Mouse (Mus musculus): ENCODE measurements around the gene Ep300. TPM values are rescaled to one million over a fixed set of nuclear protein-coding genes. Genes with fewer than 3 reads are reported as not detected.
"Not testable (repeated sequence)": the region's sequence is repeated elsewhere in the genome, so short reads cannot be mapped to it uniquely, and the experiment has no call there.

Ep300 gene
- polyA plus RNA-seq, 1 experiment from 2014 or later, result 11.8 TPM

DNA sequence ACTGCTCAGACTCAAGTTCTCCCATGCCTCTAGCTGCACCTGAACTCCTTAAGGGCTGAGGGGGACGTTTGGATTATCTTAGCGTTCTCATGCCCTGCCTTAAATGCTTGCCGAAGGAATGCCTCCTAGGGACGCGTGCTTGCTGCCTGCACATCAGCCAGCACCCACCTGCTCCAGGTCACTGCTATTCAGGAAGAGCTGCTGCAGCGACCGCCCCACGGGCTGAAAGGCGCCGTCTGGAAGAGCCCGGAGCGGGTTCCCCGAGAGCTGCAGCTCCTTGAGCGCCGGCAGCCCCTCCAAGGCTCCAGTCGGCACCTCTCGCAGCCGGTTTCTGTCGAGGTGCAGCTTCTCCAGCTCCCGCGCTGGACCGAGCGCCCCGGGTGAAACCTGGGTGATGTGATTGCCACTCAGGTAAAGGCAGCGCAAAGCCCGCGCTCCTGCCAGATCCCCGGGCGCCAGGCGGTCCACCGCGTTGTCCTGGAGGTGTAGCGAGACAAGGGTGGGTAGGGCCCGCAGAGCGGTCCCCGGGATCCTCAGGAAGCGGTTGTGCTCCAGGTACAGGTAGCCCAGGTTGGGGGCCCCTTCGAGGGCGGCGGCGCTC, 108.3 kb downstream of the Ep300 start:
- Histone ChIP-seq H3K27me3 (replicated peaks) (peaks cover 66% of the 10 kb centered on the region), H3K9me3 (replicated peaks) (no peaks in the 10 kb centered on the region), H3K4me3 (peak overlapping the region; percentile 55), H3K4me1 (peaks cover 19% of the 10 kb centered on the region), H3K27ac (no peak overlapping the region), H3K36me3 (peaks cover 4% of the 10 kb centered on the region), H3K9ac (peak overlapping the region; percentile 62), H3K4me2 (peak overlapping the region; percentile 77)
- no peak for ATAC-seq
- WGBS (ENCODE audit: insufficient replicate concordance), result 8% methylated on average over 41 of the region's 41 CpGs

DNA sequence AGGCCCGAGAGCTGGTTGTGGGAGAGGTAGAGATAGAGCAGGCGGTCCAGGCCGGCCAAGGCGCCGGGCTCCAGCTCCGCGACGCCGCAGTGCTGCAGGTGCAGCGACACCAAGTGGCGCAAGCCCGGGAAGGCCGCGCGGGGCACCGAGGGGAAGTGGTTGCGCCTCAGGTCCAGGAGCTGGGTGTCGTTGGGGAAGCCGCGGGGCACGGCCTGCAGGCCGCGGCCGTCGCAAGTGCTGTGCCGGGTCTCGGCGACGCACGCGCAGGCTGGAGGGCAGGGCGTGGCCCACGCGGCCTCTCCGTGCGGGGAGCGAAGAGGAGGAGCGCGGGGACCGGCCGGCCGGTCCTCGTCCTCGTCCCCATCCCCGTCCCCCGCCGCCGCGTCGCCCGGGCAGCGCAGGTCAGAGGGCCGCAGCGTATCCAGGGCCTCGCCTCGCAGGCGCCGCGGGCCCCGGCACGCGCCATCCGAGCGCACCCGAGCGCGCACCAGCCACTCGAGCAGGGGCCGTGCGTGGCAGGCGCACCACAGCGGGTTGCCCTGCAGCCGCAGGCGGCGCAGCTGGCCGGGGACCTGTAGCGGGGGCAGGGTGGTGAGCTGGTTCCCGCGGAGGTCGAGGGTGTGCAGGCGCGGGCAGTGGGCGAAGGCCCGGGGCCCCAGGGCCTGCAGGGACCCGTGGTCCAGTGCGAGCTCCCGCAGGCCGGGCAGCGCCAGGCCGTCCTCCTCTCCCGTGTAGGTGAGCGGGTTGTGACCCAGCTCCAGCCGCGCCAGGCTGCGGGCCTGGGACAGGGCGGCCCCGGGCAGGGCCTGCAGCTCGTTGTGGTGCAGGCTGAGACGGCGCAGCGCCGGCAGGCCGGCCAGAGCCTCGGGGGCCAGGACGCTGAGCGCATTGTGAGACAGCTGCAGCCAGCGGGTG, 109.1 kb downstream of the Ep300 start:
- 2% methylated on average over 103 of the region's 107 CpGs for WGBS (ENCODE audit: insufficient replicate concordance)
- Histone ChIP-seq H3K4me2 (peak overlapping the region; percentile 77), H3K9me3 (replicated peaks) (no peaks in the 10 kb centered on the region), H3K4me1 (peaks cover 19% of the 10 kb centered on the region), H3K27ac (no peak overlapping the region), H3K36me3 (no peaks in the 10 kb centered on the region), H3K9ac (peak overlapping the region; percentile 62), H3K27me3 (replicated peaks) (peaks cover 66% of the 10 kb centered on the region), H3K4me3 (peak overlapping the region; percentile 55)
- peak; percentile 67 for ATAC-seq

DNA sequence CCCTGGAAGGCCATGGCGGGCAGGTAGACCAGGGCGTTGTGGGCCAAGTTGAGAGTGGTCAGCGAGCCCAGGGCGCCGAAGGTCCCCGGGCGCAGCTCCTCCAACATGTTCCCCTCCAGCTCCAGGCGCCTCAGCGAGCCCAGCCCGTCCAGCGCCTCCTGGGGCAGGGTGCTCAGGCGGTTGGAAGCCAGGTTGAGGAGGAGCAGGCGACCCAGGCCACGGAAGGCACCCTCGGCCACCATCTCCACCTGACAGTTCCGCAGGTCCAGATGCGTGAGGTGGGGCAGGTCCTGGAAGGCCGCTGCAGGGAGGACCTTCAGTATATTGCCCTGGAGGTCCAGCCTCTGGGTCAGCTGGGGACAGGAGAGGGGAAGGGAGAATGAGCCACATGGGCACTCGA, 109.7 kb downstream of the Ep300 start:
- Histone ChIP-seq H3K27me3 (replicated peaks) (peaks cover 66% of the 10 kb centered on the region), H3K4me3 (peak overlapping the region; percentile 55), H3K9me3 (replicated peaks) (no peaks in the 10 kb centered on the region), H3K27ac (no peak overlapping the region), H3K9ac (peak overlapping the region; percentile 62; the same call in 1 of the 2 replicates), H3K4me1 (peaks cover 19% of the 10 kb centered on the region), H3K4me2 (peak overlapping the region; percentile 77), H3K36me3 (no peaks in the 10 kb centered on the region)
- WGBS (ENCODE audit: insufficient replicate concordance), result 36% methylated on average over 18 of the region's 19 CpGs
- ATAC-seq, result no peak

DNA sequence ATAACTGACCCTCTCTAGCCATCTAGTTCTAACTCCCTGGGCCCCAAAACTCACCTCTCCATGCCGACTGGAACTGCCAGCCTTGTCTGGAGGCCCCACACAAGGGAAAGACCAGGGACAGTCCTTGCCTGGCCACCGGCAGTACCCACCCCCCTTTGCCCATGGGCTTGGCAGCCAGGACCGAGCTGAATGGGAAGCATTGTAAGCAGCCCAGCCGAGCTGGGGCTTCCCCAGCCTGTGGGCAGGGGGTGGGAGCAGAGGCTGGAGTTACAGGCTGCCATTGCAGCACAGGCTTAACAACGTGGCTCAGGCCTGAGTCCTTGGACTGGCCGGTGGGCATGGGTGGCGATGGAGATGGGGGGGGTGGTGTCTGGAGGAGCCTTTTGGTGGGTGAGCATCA, 112.0 kb downstream of the Ep300 start, which contains the start of gene Chadl:
Chadl (minus strand) TSS at position 113 of the 400 bp plus-strand sequence.
- H3K4me2 ChIP-seq, result no peak within 1 kb of the TSS

DNA sequence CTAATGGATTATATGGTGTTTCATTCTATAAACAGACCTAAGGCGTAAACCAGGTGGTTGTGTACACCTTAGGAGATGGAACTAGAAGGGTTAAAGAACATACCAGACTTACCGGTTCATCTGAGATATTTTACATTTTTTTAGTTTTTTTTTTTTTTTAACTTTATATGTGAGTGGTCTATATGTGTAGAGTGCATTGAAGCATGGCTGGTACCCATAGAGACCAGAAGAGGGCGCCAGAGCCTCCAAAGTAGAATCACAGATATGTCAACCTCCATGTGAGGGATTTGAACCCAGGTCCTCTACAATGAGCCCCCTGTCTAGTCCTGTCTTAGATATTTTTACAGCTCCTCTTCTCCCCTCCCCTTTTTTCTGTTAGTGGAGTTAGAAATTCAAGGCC, 112.7 kb downstream of the Ep300 start:
- 42% methylated on average over 3 of the region's 3 CpGs for WGBS (ENCODE audit: insufficient replicate concordance)
- no peak overlapping the region for H3K4me3 ChIP-seq
- peaks cover 11% of the 10 kb centered on the region for H3K36me3 ChIP-seq
- peaks cover 19% of the 10 kb centered on the region for H3K4me1 ChIP-seq
- H3K27ac ChIP-seq, result no peak overlapping the region
- no peak overlapping the region for H3K9ac ChIP-seq
- no peaks in the 10 kb centered on the region for H3K9me3 ChIP-seq (replicated peaks)
- H3K4me2 ChIP-seq, result no peak overlapping the region
- no peak for ATAC-seq
- H3K27me3 ChIP-seq (replicated peaks), result peaks cover 47% of the 10 kb centered on the region

More for the DNA sequence above, 112.0 kb downstream of the Ep300 start, which contains the start of gene Chadl:
- H3K27me3 ChIP-seq (replicated peaks), result peaks cover 54% of the 10 kb centered on the region
- H3K27ac ChIP-seq, result no peak within 1 kb of the TSS
- H3K9me3 ChIP-seq (replicated peaks), result no peaks in the 10 kb centered on the region
- peaks cover 5% of the 10 kb centered on the region for H3K36me3 ChIP-seq
- no peak within 1 kb of the TSS for H3K9ac ChIP-seq
- no peak within 1 kb of the TSS for H3K4me3 ChIP-seq
- 56% methylated on average over 7 of the region's 7 CpGs for WGBS (ENCODE audit: insufficient replicate concordance)
- ATAC-seq, result no peak
- peaks cover 19% of the 10 kb centered on the region for H3K4me1 ChIP-seq

DNA sequence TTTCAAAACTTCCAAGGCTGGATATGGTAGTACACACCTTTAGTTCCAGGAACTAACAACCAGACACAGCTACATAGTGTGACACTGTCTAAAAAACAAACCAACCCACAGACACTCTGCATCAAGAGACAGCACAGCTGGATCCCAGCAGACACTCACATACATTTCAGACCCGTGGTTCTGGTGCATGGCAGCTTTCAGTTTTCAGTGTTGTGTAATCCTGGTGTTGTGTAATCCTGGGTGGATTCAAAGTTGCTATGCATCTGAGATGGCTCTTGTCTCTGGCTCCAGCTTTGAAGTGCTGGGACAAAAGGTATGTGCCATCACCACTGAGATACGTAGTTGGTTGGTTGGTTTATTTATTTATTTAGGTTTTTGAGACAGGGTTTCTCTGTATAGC, 113.4 kb downstream of the Ep300 start:
- Histone ChIP-seq H3K9me3 (replicated peaks) (no peaks in the 10 kb centered on the region), H3K4me1 (peaks cover 20% of the 10 kb centered on the region), H3K4me2 (no peak overlapping the region), H3K27ac (no peak overlapping the region), H3K4me3 (no peak overlapping the region), H3K27me3 (replicated peaks) (peaks cover 40% of the 10 kb centered on the region), H3K36me3 (peaks cover 18% of the 10 kb centered on the region), H3K9ac (no peak overlapping the region)
- 38% methylated on average over 2 of the region's 2 CpGs for whole genome bisulfite sequencing (ENCODE audit: insufficient replicate concordance)
- ATAC-seq, result no peak

DNA sequence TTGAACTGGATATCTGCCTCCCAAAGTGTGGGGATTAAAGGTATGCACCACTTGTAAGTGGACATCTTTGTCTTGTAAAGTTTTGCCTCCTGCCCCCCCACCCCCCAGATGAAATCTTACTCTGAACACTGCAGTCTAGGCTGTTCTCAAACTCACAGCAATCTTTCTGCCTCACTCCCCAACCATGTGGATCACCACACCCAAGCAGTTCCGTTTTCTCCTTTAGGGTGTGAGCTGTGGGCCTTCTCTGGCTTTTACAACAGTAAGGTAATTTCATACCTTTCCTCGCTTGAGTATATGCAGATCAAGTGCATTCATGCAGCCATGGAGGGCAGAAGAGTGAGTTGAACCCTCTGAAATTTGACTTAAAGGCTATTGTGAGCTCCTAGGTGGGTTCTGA, 115.0 kb downstream of the Ep300 start:
- Histone ChIP-seq H3K27me3 (replicated peaks) (peaks cover 24% of the 10 kb centered on the region), H3K27ac (no peak overlapping the region), H3K4me2 (no peak overlapping the region), H3K9me3 (replicated peaks) (no peaks in the 10 kb centered on the region), H3K36me3 (peaks cover 34% of the 10 kb centered on the region), H3K4me3 (no peak overlapping the region), H3K9ac (no peak overlapping the region), H3K4me1 (peaks cover 5% of the 10 kb centered on the region; the same call in 1 of the 2 replicates)
- no peak for ATAC-seq
- WGBS (ENCODE audit: insufficient replicate concordance), result 25% methylated on average over 2 of the region's 2 CpGs

DNA sequence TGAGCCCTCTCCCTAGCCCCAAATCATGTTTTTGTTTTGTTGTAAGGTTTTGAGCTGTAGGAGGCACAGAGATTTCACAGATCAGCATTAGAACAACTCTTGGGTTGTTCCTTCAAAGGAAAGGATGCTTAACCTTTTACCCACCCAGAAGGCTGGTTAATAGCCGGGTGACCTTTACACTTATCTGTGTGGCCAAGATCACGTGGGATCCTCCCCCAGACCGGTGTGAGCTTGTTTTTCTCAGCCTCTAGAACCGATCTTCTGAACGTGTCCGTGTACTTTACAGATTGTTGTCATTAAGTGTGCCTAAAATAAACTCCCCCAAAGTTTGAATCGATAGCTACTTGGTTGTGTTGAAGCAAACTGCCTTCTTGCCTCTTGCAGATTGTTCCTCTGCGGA, 115.5 kb downstream of the Ep300 start:
- no peak overlapping the region for H3K27ac ChIP-seq
- no peak overlapping the region for H3K4me2 ChIP-seq
- 53% methylated on average over 8 of the region's 8 CpGs for WGBS (ENCODE audit: insufficient replicate concordance)

DNA sequence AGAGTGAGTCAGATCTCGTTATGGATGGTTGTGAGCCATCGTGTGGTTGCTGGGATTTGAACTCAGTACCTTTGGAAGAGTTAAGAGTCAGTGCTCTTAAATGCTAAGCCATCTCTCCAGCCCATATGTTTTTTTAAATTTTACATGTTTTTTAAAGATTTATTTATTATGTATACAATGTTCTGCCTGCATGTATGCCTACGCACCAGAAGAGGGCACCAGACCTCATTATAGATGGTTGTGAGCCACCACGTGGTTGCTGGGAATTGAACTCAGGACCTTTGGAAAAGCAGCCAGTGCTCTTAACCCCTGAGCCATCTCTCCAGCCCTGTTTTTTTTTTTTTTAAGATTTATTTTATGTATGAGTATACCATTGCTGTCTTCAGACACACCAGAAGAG, 116.2 kb downstream of the Ep300 start:
- peaks cover 12% of the 10 kb centered on the region for H3K27me3 ChIP-seq (replicated peaks)
- H3K4me1 ChIP-seq; H3K4me3 ChIP-seq; H3K4me2 ChIP-seq; H3K9me3 ChIP-seq (replicated peaks); H3K9ac ChIP-seq; ATAC-seq; H3K27ac ChIP-seq: not testable (repeated sequence)
- WGBS (ENCODE audit: insufficient replicate concordance), result 74% methylated on average over 4 of the region's 4 CpGs
- peaks cover 46% of the 10 kb centered on the region for H3K36me3 ChIP-seq

More for the DNA sequence above, 115.5 kb downstream of the Ep300 start:
- no peak overlapping the region for H3K4me3 ChIP-seq
- no peak overlapping the region for H3K9ac ChIP-seq
- peaks cover 39% of the 10 kb centered on the region for H3K36me3 ChIP-seq
- H3K9me3 ChIP-seq (replicated peaks), result no peaks in the 10 kb centered on the region
- peaks cover 5% of the 10 kb centered on the region; the same call in 1 of the 2 replicates for H3K4me1 ChIP-seq
- no peak for ATAC-seq
- peaks cover 20% of the 10 kb centered on the region for H3K27me3 ChIP-seq (replicated peaks)

Small RNAs within 50 kb of the gene (microRNA-seq; reads per million reads assigned to microRNA genes)
- gene Gm23880, result not detected

Other genes starting within 250 kb of the Ep300 start
- 49.2 TPM in 2 replicates for gene Slc25a17, start 224.5 kb upstream of the Ep300 start, polyA plus RNA-seq (2016; fragmentation: Nextera tagmentation; extraction: Ambion mirVana)
- gene St13, start 185.3 kb upstream of the Ep300 start, polyA plus RNA-seq (2016; fragmentation: Nextera tagmentation; extraction: Ambion mirVana), result 105 TPM in 2 replicates
- 10.1 and 10.5 TPM in 2 replicates for gene Xpnpep3, start 185.2 kb upstream of the Ep300 start, polyA plus RNA-seq (2016; fragmentation: Nextera tagmentation; extraction: Ambion mirVana)
- gene Dnajb7, start 177.1 kb upstream of the Ep300 start, polyA plus RNA-seq (2016; fragmentation: Nextera tagmentation; extraction: Ambion mirVana), result 1.2 and 1.3 TPM in 2 replicates
- 334 and 384 TPM in 2 replicates for gene Rbx1, start 119.1 kb upstream of the Ep300 start, polyA plus RNA-seq (2016; fragmentation: Nextera tagmentation; extraction: Ambion mirVana)
- gene L3mbtl2, start 78.5 kb downstream of the Ep300 start, polyA plus RNA-seq (2016; fragmentation: Nextera tagmentation; extraction: Ambion mirVana), result 29.0 and 29.6 TPM in 2 replicates
- gene Chadl, start 111.9 kb downstream of the Ep300 start, polyA plus RNA-seq (2016; fragmentation: Nextera tagmentation; extraction: Ambion mirVana), result 0.38 and 0.48 TPM in 2 replicates
- 9.8 and 10.0 TPM in 2 replicates for gene Zc3h7b, start 159.7 kb downstream of the Ep300 start, polyA plus RNA-seq (2016; fragmentation: Nextera tagmentation; extraction: Ambion mirVana)
- 113 and 121 TPM in 2 replicates for gene Rangap1, start 160.2 kb downstream of the Ep300 start, polyA plus RNA-seq (2016; fragmentation: Nextera tagmentation; extraction: Ambion mirVana)
- 8.4 and 9.5 TPM in 2 replicates for gene Tef, start 217.1 kb downstream of the Ep300 start, polyA plus RNA-seq (2016; fragmentation: Nextera tagmentation; extraction: Ambion mirVana)

Measured in liver, embryonic 12.5 days (tissue).